Mouse (Mus musculus) cerebellum, adult 2 months (tissue): Measurements from ENCODE around the gene Rb1. TPM values are rescaled to one million over a fixed set of nuclear protein-coding genes. Genes with fewer than 3 reads are reported as not detected.

ENCODE experiments used
- DNase-seq, 2 experiments: peaks; one replicate each; pipeline ENCODE4 v3.0.0; 2021
- H3K27ac ChIP-seq: fragments of 200-500 bp; 2 replicates; pipeline ENCODE4 v1.5.1; 2012; ENCODE audit warnings: low read length, control low read depth, inconsistent platforms; ENCODE audit not compliant: insufficient read depth
- H3K27me3 ChIP-seq: fragments of 200-500 bp; 2 replicates; pipeline ENCODE4 v1.6.1; 2012; ENCODE audit warnings: inconsistent platforms, mild to moderate bottlenecking, low read length, moderate library complexity; ENCODE audit not compliant: control insufficient read depth, insufficient read depth
- H3K4me1 ChIP-seq: fragments of 200-500 bp; 2 replicates; pipeline ENCODE4 v1.6.1; 2011; ENCODE audit warnings: low read length; ENCODE audit not compliant: control insufficient read depth, insufficient read depth
- H3K4me3 ChIP-seq: fragments of 200-500 bp; replicated peaks from 2 replicates; pipeline ENCODE3; 2011; ENCODE audit warnings: mild to moderate bottlenecking, low read depth, low read length, control low read depth; ENCODE audit not compliant: insufficient read depth
- CTCF ChIP-seq: fragments of 200-500 bp; IDR thresholded peaks from 2 replicates; pipeline ENCODE4 v1.5.1; 2011; ENCODE audit warnings: low read depth, mild to moderate bottlenecking, control low read depth, low read length, moderate library complexity, borderline replicate concordance; ENCODE audit not compliant: insufficient read depth
- POLR2A ChIP-seq: fragments of 200-500 bp; IDR thresholded peaks from 2 replicates; pipeline ENCODE4 v1.6.1; 2011; ENCODE audit warnings: low read length, control low read depth, borderline replicate concordance; ENCODE audit not compliant: insufficient read depth
- WGBS: fragments of 180-500 bp; shearing (Covaris S2); methylation state at CpG from one replicate; pipeline ENCODE4 v1.1.7; 2018; 5-methylcytosine and 5-hydroxymethylcytosine counted together
- polyA plus RNA-seq: library from polyadenylated mRNA; depleted of rRNA; stranded (reverse); fragments of >200 nt; gene quantifications from 2 replicates; pipeline ENCODE4 v1.2.3, GENCODE M21; 2012

Rb1 gene
- polyA plus RNA-seq, 1 experiment: 21.2 TPM

- no peak overlapping the region for H3K4me3 ChIP-seq
- DNase-seq: no peak
- no peak overlapping the region for H3K27ac ChIP-seq
- H3K4me1 ChIP-seq: no peaks in the 10 kb centered on the region
- no peak for TF ChIP-seq POLR2A
- no peak for TF ChIP-seq CTCF
- no peaks in the 10 kb centered on the region for H3K27me3 ChIP-seq
- WGBS: 74% methylated on average over 6 of the region's 6 CpGs
Measured at GRCm38 (mm10) chr14:73253453-73254251, 72.0 kb downstream of the Rb1 start.

GRCm38 (mm10) chr14:73252276-73252675 is 73.3 kb downstream of the Rb1 start:
- no peak for DNase-seq
- no peaks in the 10 kb centered on the region for H3K27me3 ChIP-seq
- TF ChIP-seq CTCF (no peak), POLR2A (no peak)
- WGBS: 77% methylated on average over 2 of the region's 2 CpGs
- H3K4me1 ChIP-seq: no peaks in the 10 kb centered on the region
- H3K4me3 ChIP-seq: no peak overlapping the region
- no peak overlapping the region for H3K27ac ChIP-seq

GRCm38 (mm10) chr14:73250056-73250455 is 75.6 kb downstream of the Rb1 start:
- Histone ChIP-seq H3K4me3 (no peak overlapping the region), H3K27ac (no peak overlapping the region), H3K27me3 (no peaks in the 10 kb centered on the region), H3K4me1 (no peaks in the 10 kb centered on the region)
- WGBS: 99% methylated on average over 2 of the region's 2 CpGs
- TF ChIP-seq CTCF (no peak), POLR2A (no peak)
- no peak for DNase-seq

GRCm38 (mm10) chr14:73244061-73244597 is 81.5 kb downstream of the Rb1 start:
- no peak for DNase-seq
- no peaks in the 10 kb centered on the region for H3K27me3 ChIP-seq
- 99% methylated on average over 2 of the region's 2 CpGs for WGBS
- H3K27ac ChIP-seq: no peak overlapping the region
- no peaks in the 10 kb centered on the region for H3K4me1 ChIP-seq
- H3K4me3 ChIP-seq: no peak overlapping the region
- TF ChIP-seq CTCF (no peak), POLR2A (no peak)

GRCm38 (mm10) chr14:73239857-73240256 is 85.8 kb downstream of the Rb1 start:
- no peak overlapping the region for H3K27ac ChIP-seq
- no peak for TF ChIP-seq POLR2A
- TF ChIP-seq CTCF: no peak
- DNase-seq: no peak
- 65% methylated on average over 3 of the region's 3 CpGs for WGBS
- H3K4me3 ChIP-seq: no peak overlapping the region
- H3K4me1 ChIP-seq: no peaks in the 10 kb centered on the region
- no peaks in the 10 kb centered on the region for H3K27me3 ChIP-seq

GRCm38 (mm10) chr14:73239291-73239690 is 86.3 kb downstream of the Rb1 start:
- Histone ChIP-seq H3K4me1 (no peaks in the 10 kb centered on the region), H3K27me3 (no peaks in the 10 kb centered on the region), H3K27ac (no peak overlapping the region), H3K4me3 (peak overlapping the region; percentile 62)
- DNase-seq: no peak
- TF ChIP-seq POLR2A (no peak), CTCF (no peak)
- WGBS: 37% methylated on average over 6 of the region's 6 CpGs

- DNase-seq: no peak
- Histone ChIP-seq H3K4me3 (peak overlapping the region; percentile 62), H3K4me1 (no peaks in the 10 kb centered on the region), H3K27me3 (no peaks in the 10 kb centered on the region), H3K27ac (peak overlapping the region; percentile 41; the same call in 1 of the 2 replicates)
- TF ChIP-seq POLR2A (no peak), CTCF (no peak)
- WGBS: 36% methylated on average over 20 of the region's 20 CpGs
Measured at GRCm38 (mm10) chr14:73238498-73239250, 86.9 kb downstream of the Rb1 start.
